Mouse (Mus musculus) 416B (cell line): Measurements from ENCODE around the gene Igfbp2.

Source experiments
- DNase-seq: peaks from one replicate; pipeline ENCODE4 v3.0.0; 2011; ENCODE audit warnings: low read depth

Gene Igfbp2

GRCm38 (mm10) chr1:72872521-72872920 lies 48.2 kb downstream of the Igfbp2 start:
- DNase-seq: no peak

GRCm38 (mm10) chr1:72873078-72873477 lies 48.8 kb downstream of the Igfbp2 start:
- no peak for DNase-seq

GRCm38 (mm10) chr1:72873511-72874286 lies 49.4 kb downstream of the Igfbp2 start:
- no peak for DNase-seq

GRCm38 (mm10) chr1:72874287-72875211 lies 50.2 kb downstream of the Igfbp2 start, which contains the start of gene Igfbp5:
Gene Igfbp5, minus strand, starts transcription at chr1:72874884.
- DNase-seq: no peak

- no peak for DNase-seq
Measured at GRCm38 (mm10) chr1:72875708-72876107, 51.4 kb downstream of the Igfbp2 start.

- no peak for DNase-seq
Measured at GRCm38 (mm10) chr1:72876111-72876510, 51.8 kb downstream of the Igfbp2 start.

GRCm38 (mm10) chr1:72877892-72878291 lies 53.6 kb downstream of the Igfbp2 start:
- peak; percentile 26 for DNase-seq

GRCm38 (mm10) chr1:72878473-72879318 lies 54.4 kb downstream of the Igfbp2 start:
- DNase-seq: no peak

- no peak for DNase-seq
Measured at GRCm38 (mm10) chr1:72879319-72879634, 55.0 kb downstream of the Igfbp2 start.

- DNase-seq: no peak
Measured at GRCm38 (mm10) chr1:72885111-72885818, 61.0 kb downstream of the Igfbp2 start.

- DNase-seq: no peak
Measured at GRCm38 (mm10) chr1:72885819-72886169, 61.5 kb downstream of the Igfbp2 start.

GRCm38 (mm10) chr1:72887910-72888309 lies 63.6 kb downstream of the Igfbp2 start:
- no peak for DNase-seq

- DNase-seq: no peak
Measured at GRCm38 (mm10) chr1:72895821-72896220, 71.5 kb downstream of the Igfbp2 start.
